Mouse (Mus musculus) thymus, postnatal 14 days (tissue): ENCODE data around the gene Rbms3.

Experiments
- DNase-seq: peaks from one replicate; pipeline ENCODE4 v3.0.0; 2021

Rbms3 gene

DNA sequence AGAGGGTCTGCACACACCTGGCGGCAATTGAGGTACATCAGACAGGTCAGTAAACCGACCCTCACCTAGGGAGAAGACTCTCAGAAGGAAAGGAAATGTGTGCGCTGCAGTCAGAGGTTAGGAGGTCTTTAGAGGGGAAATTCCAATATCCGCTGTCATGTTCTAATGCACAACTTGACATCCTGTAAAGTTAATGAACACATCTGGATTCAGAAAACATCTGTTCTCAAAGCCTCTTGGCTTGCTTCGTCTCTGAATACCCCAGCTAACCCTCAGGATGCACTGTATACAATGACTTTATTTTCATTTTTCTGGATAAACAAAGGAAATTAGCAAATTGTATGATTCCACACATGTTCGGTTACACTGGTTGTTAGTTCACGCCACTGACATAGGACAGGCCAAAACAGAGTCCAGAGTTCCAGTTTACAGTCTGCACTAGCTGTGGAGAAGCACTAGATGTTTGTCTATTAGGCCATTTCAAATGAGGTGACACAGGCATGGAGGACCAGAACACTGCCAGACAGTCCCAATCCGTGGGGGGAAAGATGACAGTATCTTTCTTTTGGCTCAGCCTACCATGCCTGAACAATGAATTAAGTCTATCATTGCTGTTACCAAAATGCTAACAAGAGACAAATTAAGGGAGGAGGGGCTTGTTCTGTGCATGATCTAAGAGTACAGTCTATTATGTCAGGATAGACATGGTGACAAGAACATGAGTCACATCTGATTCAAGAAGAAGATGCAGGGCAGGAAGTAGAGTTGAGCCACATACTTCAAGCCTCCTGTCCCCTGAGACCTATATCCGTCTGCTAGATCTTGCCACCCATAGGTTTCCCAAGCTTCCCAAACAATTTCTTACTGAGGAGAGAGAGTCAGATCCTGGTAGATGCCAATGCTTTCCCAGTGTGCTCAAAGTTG is 538.2 kb downstream of the Rbms3 start:
- DNase-seq = no peak

DNA sequence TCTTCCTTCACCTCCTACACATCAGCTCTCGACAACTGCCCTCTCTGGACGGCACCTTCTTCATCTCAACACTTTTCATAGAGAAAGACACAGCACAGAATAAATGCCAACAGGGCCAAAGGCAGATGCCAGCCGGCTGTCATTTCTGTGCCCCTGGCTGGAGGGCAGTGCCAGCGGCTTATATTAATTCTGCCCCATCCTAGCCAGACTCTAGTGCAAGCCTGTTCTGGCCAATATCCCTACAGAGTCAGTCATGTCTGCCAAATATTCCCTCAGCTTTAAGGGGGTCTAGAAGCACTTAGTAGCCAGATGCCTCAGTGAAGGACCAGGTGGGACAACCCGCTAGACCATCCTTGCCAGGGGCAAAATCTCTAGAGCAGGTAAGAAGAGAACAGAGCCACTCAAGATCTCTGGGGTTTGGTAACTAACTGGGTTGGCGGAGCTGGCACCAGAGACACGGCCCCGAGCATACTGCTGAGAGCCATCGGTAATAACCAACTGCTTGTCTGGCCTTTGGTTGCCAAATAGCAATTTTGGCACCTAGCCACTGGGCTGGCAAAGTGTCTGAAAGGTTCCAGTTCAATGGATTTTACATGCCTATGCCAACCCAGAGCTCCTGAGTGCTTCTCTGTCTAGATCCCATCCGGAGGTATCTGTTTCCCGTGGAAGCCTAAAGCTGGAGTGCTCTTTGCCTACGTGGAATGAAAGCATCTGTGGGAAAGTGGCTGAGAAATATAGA is 540.1 kb downstream of the Rbms3 start:
- no peak for DNase-seq

DNA sequence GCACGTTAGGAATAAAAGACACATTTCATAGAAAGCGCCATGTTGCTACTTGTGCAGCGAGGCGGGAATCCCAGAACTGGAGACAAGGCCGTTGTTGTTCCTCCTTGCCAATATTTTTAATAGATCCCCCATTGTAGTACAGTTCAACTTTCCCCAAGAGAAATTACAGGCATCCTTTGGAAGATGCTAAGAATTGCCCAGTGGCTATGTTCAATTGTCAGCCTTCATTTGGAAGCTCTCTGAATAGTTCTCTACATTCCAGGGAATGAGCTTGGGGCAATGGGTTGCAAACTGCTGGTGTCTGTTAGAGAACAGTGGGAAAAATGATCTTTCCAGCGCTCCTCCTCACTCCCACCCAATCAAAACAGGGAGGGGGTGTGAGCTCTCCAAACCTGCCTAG is 541.4 kb downstream of the Rbms3 start:
- DNase-seq = no peak

DNA sequence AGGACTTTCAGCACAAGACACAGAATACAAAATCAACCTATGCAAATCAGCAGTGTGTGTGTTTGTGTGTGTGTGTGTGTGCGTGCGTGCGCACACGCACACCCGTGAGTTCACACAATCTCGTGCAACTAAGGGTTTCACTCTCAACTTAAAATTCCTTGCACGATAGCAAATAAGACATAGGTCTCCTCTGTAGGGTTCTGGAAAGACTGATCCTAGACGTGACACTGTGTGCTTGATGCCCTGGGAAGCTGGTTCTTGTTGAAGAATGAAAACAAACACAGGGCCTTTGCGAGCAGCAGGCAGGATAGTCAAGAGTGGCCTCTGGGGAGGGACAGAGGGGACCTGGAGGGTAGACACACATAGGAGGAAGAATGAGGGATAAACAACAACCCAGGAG is 544.0 kb downstream of the Rbms3 start:
- no peak for DNase-seq

DNA sequence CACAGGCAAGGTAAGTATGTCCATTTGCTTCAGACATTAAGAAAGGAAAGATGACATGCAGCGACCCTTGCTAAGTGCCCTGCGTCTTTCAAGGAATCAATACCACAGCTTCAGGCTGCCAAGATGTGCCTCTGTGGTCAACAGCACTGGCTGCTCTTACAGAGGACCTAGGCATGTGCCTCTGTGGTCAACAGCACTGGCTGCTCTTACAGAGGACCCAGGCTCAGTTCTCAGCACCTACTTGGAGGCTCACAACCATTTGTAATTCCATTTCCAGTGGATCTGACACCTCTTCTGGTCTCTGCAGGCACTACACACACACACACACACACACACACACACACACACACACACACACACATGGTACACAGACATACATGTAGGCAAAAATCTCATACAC is 545.2 kb downstream of the Rbms3 start:
- no peak for DNase-seq

DNA sequence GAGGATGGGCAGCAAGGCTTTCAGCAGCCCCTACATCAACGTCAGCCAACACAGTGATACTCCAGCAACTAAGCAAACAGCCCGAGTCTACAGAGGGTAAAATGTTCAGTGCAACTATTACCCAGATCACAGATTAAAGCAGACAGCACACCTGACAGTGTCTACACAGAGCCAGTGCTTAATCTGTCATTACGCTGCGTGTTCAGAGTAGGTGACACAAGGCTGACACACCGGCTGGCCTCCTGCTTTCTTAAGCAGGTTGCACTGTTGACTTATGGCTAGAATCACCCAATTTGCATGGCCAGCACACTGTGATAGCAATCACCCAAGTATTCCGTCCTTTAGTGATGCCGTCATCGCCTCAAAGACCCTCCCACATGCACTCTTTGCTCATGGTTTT is 550.2 kb downstream of the Rbms3 start:
- DNase-seq = no peak

DNA sequence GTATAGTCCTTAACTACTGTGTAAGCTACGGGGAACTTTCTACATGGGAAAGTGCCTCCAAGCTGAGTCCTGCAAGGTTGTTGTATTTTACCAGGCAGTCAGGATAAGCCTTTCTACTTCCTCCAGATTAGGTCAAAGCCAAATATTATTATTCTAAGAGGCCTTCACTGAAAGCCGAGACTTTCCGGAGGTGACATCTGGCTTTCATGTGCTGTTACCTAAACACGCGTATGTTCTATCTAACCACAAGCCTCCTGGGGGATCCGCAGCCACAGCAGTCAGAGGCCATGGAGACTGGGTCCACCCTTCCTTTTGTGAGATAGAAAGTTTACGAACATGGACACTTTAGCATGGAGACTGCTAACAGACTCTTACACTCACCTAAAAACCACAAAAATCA is 552.2 kb downstream of the Rbms3 start:
- DNase-seq = no peak

DNA sequence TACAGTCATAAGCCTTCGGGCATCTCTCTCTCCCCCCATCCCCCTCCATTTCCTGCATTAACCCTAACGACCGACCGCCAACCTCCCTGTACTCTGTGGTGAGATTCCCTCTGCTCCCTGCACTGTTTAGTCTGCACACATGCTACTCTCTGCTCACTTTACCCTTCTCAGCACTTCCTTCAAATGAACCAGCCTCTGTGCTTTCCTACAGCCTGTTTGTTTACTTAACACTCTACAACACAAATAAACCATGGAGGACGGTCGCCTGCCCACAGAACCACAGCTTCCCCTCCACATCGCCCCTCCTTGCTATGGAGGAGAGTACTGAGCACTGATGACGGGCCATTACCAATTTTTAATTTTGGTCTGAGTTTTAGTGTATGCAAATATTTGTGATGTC is 552.9 kb downstream of the Rbms3 start:
- DNase-seq = no peak

DNA sequence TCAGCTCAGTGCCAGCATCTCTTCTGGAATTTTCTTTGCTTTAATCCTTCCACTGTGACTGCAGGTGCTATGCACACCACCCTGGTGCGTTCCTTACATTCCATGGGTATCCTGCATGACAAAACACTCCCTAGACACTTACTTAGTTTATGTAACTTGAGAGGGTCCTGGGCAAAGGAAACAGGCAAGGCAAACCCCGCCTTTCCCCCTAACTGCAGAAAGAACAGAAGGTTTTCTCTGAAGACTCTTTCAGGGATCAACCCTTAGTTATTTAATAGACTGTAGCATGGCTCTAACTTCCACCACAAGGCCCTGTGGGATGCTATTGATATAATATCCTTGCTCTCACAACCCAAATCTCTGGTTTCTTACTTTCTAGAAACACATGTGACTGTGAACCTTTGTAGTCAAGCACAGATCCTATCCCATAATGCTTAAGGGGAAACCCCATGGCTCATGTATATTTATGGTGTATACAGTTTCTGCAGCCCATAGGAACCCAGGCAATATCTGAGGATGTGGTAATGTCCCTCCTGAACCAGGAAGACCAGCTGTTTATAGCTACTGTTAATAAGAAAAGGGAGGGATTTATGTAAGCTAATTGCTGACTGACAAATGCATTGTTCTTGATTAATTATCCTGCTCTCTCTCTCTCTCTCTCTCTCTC is 557.1 kb downstream of the Rbms3 start:
- DNase-seq = no peak

DNA sequence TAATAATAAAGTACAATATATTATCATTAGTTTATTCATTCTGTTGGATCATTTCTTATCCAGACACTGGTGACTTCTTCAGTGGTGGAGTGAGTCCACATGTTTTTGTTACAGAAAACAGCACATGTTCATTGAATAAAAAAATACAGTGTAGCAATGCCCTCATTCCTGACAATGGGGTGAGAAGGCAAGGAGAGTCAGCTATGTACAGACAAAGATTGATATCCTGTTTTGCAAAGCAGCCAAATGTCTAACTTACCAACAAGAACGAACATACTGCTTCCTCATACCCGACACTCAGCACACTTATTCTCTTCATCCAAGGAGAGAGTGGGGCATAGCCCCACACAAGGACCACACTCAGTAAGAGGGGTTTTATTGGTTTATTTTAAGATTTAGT is 559.1 kb downstream of the Rbms3 start:
- no peak for DNase-seq

DNA sequence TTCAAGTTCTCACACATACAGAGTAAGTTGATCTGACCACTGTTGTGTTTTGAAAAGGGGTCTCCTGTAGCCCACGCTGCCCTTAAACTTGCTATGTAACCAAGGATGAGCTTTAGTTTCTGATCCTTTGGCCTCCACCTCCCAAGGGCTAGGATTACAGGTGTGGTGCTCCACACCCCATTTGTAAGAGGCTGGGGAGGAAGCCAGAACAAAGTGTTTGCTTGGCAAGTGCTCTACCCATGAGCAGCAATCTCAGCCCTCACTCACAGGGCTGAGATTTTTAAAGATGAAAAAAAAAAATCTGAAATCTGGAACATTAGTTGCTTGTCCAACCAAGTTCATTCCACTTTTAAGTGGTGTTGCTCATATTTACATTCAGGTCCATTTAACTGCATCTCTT is 560.5 kb downstream of the Rbms3 start:
- no peak for DNase-seq

DNA sequence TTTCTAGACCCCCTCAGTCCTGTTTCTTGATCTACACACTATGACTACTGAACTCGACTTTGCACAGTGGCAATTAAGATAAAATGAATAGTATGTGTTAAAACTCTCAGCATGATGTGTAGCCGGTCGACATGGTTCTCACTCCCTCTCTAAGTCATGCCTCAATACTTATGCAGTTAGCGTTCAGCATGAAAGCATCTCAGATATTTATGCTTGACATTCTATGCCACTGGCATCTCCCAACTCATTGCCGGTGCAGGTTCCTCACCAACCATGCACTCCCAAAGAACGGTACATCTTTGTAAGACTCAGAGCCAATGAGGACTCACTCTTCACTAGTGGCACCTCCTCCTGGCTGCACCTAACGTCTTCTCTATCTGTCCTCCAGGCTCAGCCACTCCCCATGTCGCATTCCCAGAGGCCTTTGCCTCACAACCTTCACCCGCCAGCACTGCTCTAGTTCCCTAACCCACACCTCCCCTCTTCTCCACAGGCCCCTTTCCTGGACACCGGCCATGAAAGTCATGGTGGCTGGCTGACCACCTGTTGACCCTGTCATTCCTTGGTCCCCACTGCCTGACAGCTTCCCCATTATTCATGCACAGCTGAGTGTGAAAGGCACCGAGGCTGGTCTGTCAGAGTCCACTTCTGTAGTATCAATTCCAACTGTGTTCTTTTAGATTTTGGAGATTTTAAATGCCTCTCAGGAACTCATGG is 561.9 kb downstream of the Rbms3 start:
- DNase-seq = no peak

DNA sequence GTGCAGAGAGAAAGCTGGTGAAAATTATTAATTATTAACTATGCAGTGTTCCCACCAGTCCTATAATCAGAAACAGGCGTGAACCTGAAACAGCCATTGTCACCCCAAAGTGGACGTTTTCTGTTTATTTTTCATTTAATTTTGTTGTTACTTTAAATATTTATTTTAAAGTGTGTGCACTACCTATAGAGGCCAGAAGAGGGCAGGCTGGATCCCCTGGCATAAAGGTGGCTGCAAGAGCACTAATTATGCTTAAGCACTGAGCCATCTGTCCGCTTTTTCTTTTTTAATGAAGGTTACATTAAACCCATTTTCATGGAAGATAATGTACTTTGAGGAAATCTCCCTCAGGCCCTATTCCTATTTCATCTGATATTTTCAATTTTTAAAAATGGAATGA is 563.2 kb downstream of the Rbms3 start:
- no peak for DNase-seq

DNA sequence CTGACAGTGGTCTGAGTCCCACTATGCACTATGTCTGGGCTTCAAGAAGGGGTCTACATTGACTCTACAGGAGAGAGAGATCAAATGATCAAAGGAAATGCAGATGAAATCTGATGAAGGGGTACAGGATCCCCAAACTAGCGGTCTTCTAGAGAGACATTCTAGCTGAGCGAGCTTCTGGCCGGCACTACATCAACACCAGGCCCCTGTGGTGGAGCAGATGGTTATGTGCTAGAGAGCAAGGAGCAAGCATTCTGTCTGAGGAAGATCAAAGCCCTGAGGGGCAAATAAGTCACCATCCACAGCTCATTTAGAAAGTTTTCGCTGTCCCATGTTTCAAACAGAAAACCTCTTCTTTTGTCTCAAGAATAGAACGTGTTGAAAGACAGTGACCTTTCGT is 564.1 kb downstream of the Rbms3 start:
- no peak for DNase-seq

DNA sequence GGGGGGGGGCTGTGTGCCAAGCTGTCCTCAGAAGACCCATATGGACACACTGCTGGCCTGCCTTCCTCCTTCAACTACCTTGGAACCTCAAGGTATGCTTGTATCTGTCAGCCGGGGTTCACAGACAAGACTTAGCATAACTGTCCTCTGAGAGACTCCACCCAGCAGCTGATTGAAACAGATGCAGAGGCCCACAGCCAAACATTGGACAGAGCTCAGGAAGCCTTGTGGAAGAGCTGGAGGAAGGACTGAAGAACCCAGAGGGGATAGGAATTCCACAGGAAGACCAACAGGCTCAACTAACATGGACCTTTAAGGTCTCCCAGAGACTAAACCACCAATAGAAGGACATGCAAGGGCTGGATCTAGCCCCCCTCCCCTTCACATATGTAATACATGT is 570.1 kb downstream of the Rbms3 start:
- DNase-seq = no peak

DNA sequence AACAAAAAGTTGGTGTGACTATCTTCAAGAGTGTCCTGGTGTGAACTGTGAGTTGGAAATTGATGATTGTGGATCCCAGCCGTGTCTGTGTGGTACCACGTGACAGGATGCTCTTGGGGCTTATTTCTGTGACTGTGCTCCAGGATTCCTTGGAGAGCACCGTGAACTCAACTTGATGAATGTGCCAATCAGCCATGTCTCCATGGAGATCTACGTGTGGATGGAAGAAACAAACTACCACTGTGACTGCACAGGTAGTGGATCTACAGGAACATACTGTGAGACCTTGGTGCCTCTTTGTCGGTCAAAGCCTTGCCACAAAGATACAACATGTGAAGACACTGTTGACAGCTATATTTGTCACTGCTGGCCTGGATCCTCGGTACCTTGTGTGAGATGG is 570.6 kb downstream of the Rbms3 start:
- no peak for DNase-seq

DNA sequence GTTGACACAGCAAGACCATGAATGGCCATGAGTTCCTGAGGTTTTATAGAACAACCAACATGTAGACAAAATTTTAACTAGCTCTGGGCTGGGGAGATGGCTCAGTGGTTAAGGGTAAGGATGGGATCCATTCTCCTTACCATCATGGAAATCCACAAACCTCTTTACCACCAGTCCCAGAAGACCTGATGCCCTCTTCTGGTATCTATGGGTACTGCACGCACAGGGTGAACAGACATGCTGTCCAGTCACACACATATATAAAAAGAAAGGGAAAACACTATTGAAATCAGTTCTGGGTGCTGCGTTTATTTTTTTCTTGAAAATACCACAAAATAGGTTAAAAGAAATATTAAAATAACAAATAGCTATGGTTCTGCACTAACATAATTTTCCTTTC is 577.8 kb downstream of the Rbms3 start:
- DNase-seq = no peak

DNA sequence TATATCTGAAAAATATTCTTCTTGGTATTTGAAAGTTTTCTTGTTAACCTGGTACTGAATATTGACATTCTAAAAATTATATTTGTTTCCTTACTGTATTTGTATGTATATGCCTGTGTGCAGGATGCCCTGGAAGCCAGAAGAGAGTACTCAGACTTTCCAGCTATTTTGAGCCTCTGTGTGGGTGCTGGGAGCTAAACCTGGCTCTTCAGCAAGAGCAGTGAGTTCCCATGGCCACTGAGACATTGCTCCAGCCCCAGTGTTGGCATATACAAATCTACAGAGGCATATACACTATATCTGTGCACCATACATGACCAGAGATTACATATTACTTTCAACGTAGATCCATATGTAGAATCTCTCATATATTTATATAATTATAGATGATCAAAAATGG is 581.1 kb downstream of the Rbms3 start:
- DNase-seq = no peak

DNA sequence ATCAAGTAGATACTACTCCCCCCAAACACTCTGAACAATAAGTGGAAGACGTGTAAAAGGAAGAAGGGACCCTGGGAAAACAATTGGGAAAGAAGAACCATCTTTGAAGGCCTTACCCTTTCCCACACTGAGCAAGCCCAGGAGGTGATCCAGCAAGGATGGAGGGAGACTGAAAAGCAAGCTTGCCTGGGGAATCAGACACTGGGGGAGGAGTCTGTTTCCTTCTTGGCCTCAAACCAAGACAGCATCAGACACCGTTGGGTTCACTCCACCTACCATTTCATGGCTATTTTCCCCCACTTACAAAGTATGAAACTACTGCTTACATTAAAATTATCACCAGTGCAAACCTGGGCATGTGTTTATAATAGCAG is 587.7 kb downstream of the Rbms3 start:
- no peak for DNase-seq

DNA sequence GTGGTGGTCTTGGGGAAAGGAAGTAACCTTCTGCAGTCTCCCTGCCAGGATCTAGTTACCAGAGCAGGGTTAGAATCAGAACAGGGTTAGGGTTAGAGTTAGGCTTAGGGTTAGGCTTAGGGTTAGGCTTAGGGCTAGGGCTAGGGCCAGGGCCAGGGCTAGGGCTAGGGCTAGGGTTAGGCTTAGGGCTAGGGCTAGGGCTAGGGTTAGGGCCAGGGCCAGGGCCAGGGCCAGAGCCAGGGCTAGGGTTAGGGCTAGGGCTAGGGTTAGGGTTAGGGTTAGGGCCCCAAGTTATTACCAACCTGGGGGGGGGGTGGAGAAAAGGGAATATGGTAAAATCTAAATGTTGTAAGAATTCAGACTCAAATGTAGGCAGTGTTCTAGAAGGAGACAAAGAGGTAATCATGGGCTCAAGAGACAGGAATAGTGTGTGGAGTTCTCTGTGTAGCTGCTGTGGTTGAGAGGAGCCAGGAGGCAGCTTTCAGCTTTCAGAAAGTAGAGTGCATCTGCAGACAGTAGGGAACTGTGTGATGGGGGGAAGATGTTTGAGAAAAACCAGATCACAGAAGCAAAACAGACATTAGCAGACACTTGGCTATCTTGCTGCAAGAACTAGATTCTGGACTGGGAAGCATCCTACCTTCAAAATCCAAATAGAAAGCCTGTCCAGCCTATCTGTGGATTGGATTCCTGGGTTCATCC is 588.3 kb downstream of the Rbms3 start:
- no peak for DNase-seq

DNA sequence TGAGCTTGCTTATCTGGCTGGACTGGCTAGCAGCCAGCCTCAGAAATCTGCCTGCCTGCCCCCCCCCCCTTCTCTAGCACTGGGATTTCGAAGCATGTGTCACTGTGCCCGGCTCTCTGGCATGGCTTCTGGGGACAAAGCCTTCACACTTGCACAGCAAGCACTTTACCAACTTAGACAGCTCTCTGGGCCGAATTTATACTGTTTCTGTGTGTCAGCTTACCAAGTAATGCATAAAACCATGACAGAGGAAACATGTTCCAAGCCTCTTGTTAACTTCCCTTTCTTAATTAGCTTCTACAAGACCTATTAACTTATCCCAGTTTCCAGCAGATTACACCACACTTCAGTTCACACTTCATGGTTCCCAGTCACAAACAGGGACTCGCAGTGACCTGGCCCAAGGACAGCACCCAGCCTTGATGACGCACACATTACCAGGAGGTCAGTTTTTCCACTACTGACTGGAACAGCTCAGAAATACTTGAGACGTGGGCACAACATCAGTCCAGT is 589.7 kb downstream of the Rbms3 start:
- no peak for DNase-seq

DNA sequence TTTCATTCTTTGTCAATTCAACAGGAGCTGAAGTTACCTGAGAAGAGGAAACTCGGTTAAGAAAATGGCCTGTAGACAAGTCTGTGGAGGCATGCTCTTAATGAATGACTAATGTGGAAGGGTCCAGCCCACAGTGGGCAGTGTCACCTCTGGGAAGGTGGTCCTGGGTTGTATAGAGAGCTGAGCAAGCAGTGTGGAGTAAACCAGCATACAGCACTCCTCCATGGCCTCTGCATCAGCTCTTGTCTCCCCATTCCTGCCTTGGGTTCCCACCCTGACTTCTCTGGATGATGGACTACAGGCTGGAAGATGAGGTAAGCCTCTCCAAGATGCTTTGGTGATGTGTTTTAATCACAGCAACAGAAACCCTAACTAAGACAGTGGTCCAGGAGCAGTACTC is 597.0 kb downstream of the Rbms3 start:
- no peak for DNase-seq
